Comparison of ENCODE assay signal across 21 mouse cellular contexts in genomic region chr5:75446386-75446785, GRCm38 (mm10).
"Had no signal": no experiment of that assay in that cellular context is flagged by ENCODE, and none has a peak within 500 bp of the region (broad histone marks: within the 10 kb centered on the region; RNA-seq: fewer than 3 reads in every experiment).

No protein-coding gene starts in this region.

- H3K9ac ChIP-seq: limb, embryonic 13.5 days; liver, embryonic 13.5 days; lung, embryonic 14.5 days; midbrain, embryonic 15.5 days; neural tube, embryonic 12.5 days; neural tube, embryonic 15.5 days had no signal

- DNase-seq: kidney, adult 2 months; kidney, postnatal 25 days; layer of hippocampus, adult 9-11 months; liver, embryonic 13.5 days; lung, embryonic 14.5 days; lung, postnatal 10 days; lung, postnatal 36 days; right cerebral cortex, adult 18-20 months; right cerebral cortex, postnatal 14 days; right cerebral cortex, postnatal 4 days; thymus, postnatal 25 days had no signal

- H3K4me3 ChIP-seq: layer of hippocampus, adult 2 months; limb, embryonic 10.5 days; limb, embryonic 13.5 days; liver, embryonic 13.5 days; megakaryocyte, embryonic 14.5 days; midbrain, embryonic 10.5 days; midbrain, embryonic 15.5 days; neural tube, embryonic 12.5 days; neural tube, embryonic 15.5 days had no signal

- H3K36me3 ChIP-seq: limb, embryonic 10.5 days; limb, embryonic 13.5 days; liver, embryonic 13.5 days; midbrain, embryonic 10.5 days; midbrain, embryonic 15.5 days; neural tube, embryonic 12.5 days; neural tube, embryonic 15.5 days had no signal

- H3K4me2 ChIP-seq: limb, embryonic 13.5 days; liver, embryonic 13.5 days; lung, embryonic 14.5 days; midbrain, embryonic 15.5 days; neural tube, embryonic 12.5 days; neural tube, embryonic 15.5 days had no signal

- H3K9me3 ChIP-seq: limb, embryonic 10.5 days; limb, embryonic 13.5 days; liver, embryonic 13.5 days; megakaryocyte, embryonic 14.5 days; midbrain, embryonic 10.5 days; midbrain, embryonic 15.5 days; neural tube, embryonic 12.5 days; neural tube, embryonic 15.5 days had no signal

- H3K27ac ChIP-seq: kidney, postnatal 0 days; layer of hippocampus, adult 2 months; limb, embryonic 10.5 days; limb, embryonic 13.5 days; liver, embryonic 13.5 days; midbrain, embryonic 10.5 days; midbrain, embryonic 15.5 days; neural tube, embryonic 12.5 days; neural tube, embryonic 15.5 days had no signal

- ATAC-seq: intestine, postnatal 0 days; midbrain, embryonic 15.5 days had no signal

- H3K27me3 ChIP-seq: liver, embryonic 13.5 days; midbrain, embryonic 15.5 days; neural tube, embryonic 12.5 days; neural tube, embryonic 15.5 days had no signal
